Mouse (Mus musculus) stomach, postnatal 0 days (tissue): ENCODE data around the gene Prss8. TPM values are rescaled to one million over a fixed set of nuclear protein-coding genes. Genes with fewer than 3 reads are reported as not detected.
"Not testable (repeated sequence)": the region's sequence is repeated elsewhere in the genome, so short reads cannot be mapped to it uniquely, and the experiment has no call there.

ENCODE experiments used
- ATAC-seq: fragments of 200-750 bp; cut with Nextera tagmentation; 2 replicates; pipeline ENCODE4 v1.8.0; 2017; ENCODE audit not compliant: low FRiP score, low TSS enrichment
- DNase-seq: peaks from one replicate; pipeline ENCODE4 v3.0.0-alpha.2; 2016; ENCODE audit warnings: low spot score
- H3K27ac ChIP-seq: fragments of 300-500 bp; sonication (generic); replicated peaks from 2 replicates; pipeline ENCODE4 v1.5.1; 2014; ENCODE audit warnings: mild to moderate bottlenecking, control low read depth
- H3K27me3 ChIP-seq: fragments of 300-500 bp; sonication (generic); 2 replicates; pipeline ENCODE4 v1.6.1; 2014; ENCODE audit warnings: low read length; ENCODE audit not compliant: control insufficient read depth, insufficient read depth
- H3K36me3 ChIP-seq: fragments of 300-500 bp; sonication (generic); 2 replicates; pipeline ENCODE4 v1.6.1; 2014; ENCODE audit warnings: low read length, mixed read lengths; ENCODE audit not compliant: control insufficient read depth, insufficient read depth
- H3K4me1 ChIP-seq: fragments of 300-500 bp; sonication (generic); replicated peaks from 2 replicates; pipeline ENCODE4 v1.6.1; 2014; ENCODE audit warnings: antibody characterized with exemption; ENCODE audit not compliant: control insufficient read depth, insufficient read depth
- H3K4me2 ChIP-seq: fragments of 300-500 bp; sonication (generic); replicated peaks from 2 replicates; pipeline ENCODE4 v1.6.1; 2014; ENCODE audit warnings: low read depth, mild to moderate bottlenecking, control low read depth, moderate library complexity
- H3K4me3 ChIP-seq: fragments of 300-500 bp; sonication (generic); 2 replicates; pipeline ENCODE4 v1.5.1; 2014; ENCODE audit warnings: low read depth, low read length, control low read depth
- H3K9ac ChIP-seq: fragments of 300-500 bp; sonication (generic); 2 replicates; pipeline ENCODE4 v1.6.1; 2014; ENCODE audit warnings: mild to moderate bottlenecking, low read length, control low read depth, mixed read lengths
- H3K9me3 ChIP-seq: fragments of 300-500 bp; sonication (generic); 2 replicates; pipeline ENCODE4 v1.6.1; 2016; ENCODE audit warnings: low read length; ENCODE audit not compliant: control insufficient read depth
- CTCF ChIP-seq: IDR thresholded peaks from 2 replicates; pipeline ENCODE4 v1.5.1; 2016; ENCODE audit warnings: antibody characterized with exemption, low read depth, mild to moderate bottlenecking, moderate library complexity
- EP300 ChIP-seq: optimal IDR thresholded peaks from 2 replicates; pipeline ENCODE3; 2016; ENCODE audit warnings: antibody characterized with exemption
- WGBS: fragments of 180-500 bp; shearing (Covaris S2); extraction: QIAGEN DNeasy Blood & Tissue Kit; methylation state at CpG from one replicate; pipeline ENCODE4 v1.1.7; 2014; 5-methylcytosine and 5-hydroxymethylcytosine counted together
- polyA plus RNA-seq: library from polyadenylated mRNA; unstranded; fragments of >200 nt; fragmentation: Nextera tagmentation; extraction: Ambion mirVana; gene quantifications from 2 replicates; pipeline ENCODE4 v1.2.1, GENCODE M21; 2015

Prss8 gene
- polyA plus RNA-seq, 1 experiment from 2014 or later = 77.4 TPM

DNA sequence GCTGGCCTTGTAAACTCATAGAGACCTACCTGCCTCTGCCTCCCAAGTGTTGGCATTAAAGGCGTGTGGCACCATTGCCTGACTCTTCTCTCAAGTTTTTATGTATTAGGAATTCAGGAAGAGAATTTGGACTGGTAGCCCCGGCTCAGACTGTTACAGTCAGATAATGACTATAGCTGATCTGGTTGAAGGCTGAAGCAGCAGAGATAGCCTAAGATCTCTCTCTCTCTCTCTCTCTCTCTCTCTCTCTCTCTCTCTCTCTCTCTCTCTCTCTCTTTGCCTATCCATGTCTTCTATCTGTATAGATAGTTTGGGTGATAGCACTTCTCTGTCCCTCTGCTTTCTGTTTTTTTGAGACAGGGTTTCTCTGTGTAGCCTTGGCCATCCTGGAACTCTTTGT lies 28.1 kb downstream of the Prss8 start:
- Histone ChIP-seq H3K4me2 (no peak overlapping the region), H3K27me3 (no peaks in the 10 kb centered on the region), H3K9me3 (no peaks in the 10 kb centered on the region), H3K27ac (no peak overlapping the region), H3K4me1 (no peaks in the 10 kb centered on the region), H3K4me3 (no peak overlapping the region), H3K36me3 (no peaks in the 10 kb centered on the region), H3K9ac (no peak overlapping the region)
- DNase-seq = no peak
- ATAC-seq = no peak
- no peak for TF ChIP-seq CTCF
- TF ChIP-seq EP300 = no peak
- 89% methylated on average over 2 of the region's 2 CpGs for WGBS

GRCm38 (mm10) chr7:127899997-127900396 lies 29.9 kb downstream of the Prss8 start:
- 29% methylated on average over 7 of the region's 7 CpGs for WGBS
- Histone ChIP-seq H3K4me3 (no peak overlapping the region), H3K27ac (no peak overlapping the region; the same call in 1 of the 2 replicates), H3K36me3 (no peaks in the 10 kb centered on the region), H3K27me3 (no peaks in the 10 kb centered on the region), H3K9me3 (no peaks in the 10 kb centered on the region), H3K4me2 (no peak overlapping the region), H3K9ac (no peak overlapping the region), H3K4me1 (no peaks in the 10 kb centered on the region)
- ATAC-seq = no peak
- no peak for TF ChIP-seq EP300
- no peak for TF ChIP-seq CTCF
- peak; percentile 55 for DNase-seq

DNA sequence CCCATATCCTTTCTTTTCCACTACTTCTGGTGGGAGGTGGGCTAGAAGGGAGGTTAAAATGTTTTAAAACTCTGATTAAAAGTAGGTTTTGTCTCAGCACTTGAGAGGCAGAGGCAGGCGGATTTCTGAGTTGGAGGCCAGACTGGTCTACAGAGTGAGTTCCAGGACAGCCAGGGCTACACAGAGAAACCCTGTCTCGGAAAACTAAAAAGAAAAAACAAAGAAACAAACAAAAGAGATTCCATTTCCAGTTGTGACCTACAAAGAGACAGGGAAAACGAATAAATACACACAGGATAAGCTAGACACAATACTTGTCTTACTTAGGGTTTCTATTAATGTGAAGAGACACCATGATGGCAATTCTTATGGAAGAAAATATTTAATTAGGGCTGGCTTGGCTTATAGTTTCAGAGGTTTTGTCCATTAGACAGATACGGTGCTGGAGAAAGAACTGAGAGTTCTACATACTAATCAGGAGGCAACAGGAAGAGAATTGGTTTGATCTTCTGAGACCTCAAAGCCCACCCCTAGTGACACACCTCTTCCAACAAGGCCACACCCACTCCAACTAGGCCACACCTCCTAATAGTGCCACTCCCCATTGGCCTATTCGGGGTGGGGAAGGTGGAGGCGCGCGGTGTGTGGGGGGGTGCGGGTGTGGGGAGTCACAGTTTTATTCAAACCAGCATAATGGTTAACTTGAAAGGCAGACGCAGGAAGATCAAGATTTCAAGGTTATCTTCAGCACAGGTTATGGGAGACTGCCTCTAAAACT lies 31.5 kb downstream of the Prss8 start:
- Histone ChIP-seq H3K4me3 (no peak overlapping the region), H3K4me2 (no peak overlapping the region), H3K27me3 (no peaks in the 10 kb centered on the region), H3K36me3 (no peaks in the 10 kb centered on the region), H3K27ac (no peak overlapping the region), H3K9me3 (no peaks in the 10 kb centered on the region), H3K9ac (no peak overlapping the region), H3K4me1 (no peaks in the 10 kb centered on the region)
- TF ChIP-seq CTCF (no peak), EP300 (no peak)
- DNase-seq = peak; percentile 55
- ATAC-seq = no peak
- WGBS = 31% methylated on average over 10 of the region's 10 CpGs

DNA sequence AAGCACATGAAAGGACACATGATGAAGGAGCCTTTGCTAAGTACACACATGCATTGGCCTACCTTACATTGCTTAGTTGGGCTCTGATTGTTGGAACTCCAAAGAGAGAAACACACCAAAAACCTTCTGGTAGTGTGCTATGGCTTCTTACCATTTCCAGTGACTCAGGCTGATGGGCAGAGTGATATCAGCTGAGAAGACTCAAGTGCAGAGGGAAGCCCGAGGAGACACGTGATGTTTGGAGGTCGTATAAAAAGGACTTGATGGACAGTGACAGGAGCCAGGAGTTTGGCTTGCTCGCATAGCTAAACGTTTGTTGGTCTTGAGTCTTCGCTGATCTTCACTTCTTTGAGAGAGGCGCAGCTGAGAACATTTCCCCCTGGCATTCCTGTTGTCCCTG lies 32.4 kb downstream of the Prss8 start:
- H3K4me2 ChIP-seq = no peak overlapping the region
- no peak overlapping the region for H3K4me3 ChIP-seq
- H3K27ac ChIP-seq = no peak overlapping the region
- WGBS = 89% methylated on average over 7 of the region's 7 CpGs
- no peak for DNase-seq
- H3K9ac ChIP-seq = no peak overlapping the region
- no peaks in the 10 kb centered on the region for H3K4me1 ChIP-seq
- no peak for ATAC-seq
- no peaks in the 10 kb centered on the region for H3K9me3 ChIP-seq
- no peaks in the 10 kb centered on the region for H3K27me3 ChIP-seq
- H3K36me3 ChIP-seq = no peaks in the 10 kb centered on the region; the same call in 1 of the 2 replicates
- TF ChIP-seq CTCF (no peak), EP300 (no peak)

DNA sequence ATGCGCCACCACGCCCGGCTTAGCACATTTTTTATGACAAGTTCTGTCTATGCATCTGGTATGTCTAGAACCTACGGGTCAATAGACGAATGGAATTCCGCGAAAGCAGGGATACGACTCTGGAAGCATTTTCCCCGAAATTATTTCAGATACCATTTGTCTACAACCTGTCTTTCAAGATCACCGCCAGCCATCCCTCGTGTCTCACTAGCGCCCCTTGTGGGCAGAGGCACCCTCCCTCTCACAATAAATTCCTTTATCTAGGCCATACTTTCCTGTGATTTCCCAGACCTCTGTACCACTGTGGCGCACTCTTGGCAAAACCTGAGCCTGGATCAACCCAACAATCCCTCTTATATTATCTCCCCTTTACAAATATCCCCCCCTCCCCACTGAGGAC lies 33.5 kb downstream of the Prss8 start:
- Histone ChIP-seq H3K4me2 (no peak overlapping the region), H3K4me1 (no peaks in the 10 kb centered on the region), H3K27ac (no peak overlapping the region), H3K4me3 (no peak overlapping the region), H3K27me3 (no peaks in the 10 kb centered on the region), H3K9me3 (no peaks in the 10 kb centered on the region), H3K9ac (no peak overlapping the region), H3K36me3 (no peaks in the 10 kb centered on the region; the same call in 1 of the 2 replicates)
- 50% methylated on average over 13 of the region's 13 CpGs for WGBS
- no peak for ATAC-seq
- TF ChIP-seq CTCF = peak; percentile 80
- no peak for TF ChIP-seq EP300
- DNase-seq = peak; percentile 66

- not testable (repeated sequence) for H3K27ac ChIP-seq
Measured at GRCm38 (mm10) chr7:127895891-127896290, 34.0 kb downstream of the Prss8 start.

More at GRCm38 (mm10) chr7:127895891-127896290, 34.0 kb downstream of the Prss8 start:
- H3K9ac ChIP-seq, H3K9me3 ChIP-seq, H3K4me1 ChIP-seq, H3K36me3 ChIP-seq, DNase-seq, H3K4me2 ChIP-seq, H3K27me3 ChIP-seq: not testable (repeated sequence)
- 60% methylated on average over 7 of the region's 7 CpGs for WGBS
- H3K4me3 ChIP-seq = peak overlapping the region; percentile 59; the same call in 1 of the 2 replicates
- ATAC-seq = 0 out of 2 replicates have a peak, but pooled peaks have one; percentile 0
